Mouse (Mus musculus): ENCODE results near the gene Gnl1. TPM values are rescaled to one million over a fixed set of nuclear protein-coding genes. Genes with fewer than 3 reads are reported as not detected.
"Not testable (repeated sequence)": the region's sequence is repeated elsewhere in the genome, so short reads cannot be mapped to it uniquely, and the experiment has no call there.

Gene Gnl1
- total RNA-seq, 2 experiments from 2014 or later, result 186 TPM

DNA sequence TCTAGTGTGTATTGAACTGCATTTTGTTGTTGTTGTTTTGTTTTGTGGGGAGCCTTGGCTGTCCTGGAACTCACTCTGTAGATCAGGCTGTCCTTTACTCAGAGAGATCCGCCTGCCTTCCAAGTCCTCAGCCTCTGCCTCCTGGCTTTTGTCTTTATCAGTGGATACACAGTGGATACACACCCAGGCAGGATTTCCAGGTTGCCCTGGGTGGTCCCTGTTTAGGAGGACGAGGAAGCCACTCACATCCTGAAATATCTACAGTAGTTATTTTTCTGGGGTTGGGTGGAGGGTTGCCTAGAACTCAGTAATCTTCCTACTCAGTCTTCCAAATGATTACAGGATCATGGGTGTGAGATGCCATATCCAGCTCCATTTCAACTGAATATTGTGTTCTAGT lies 39.3 kb downstream of the Gnl1 start:
- no peak for TF ChIP-seq CTCF (IDR thresholded peaks at IDR 0.05)
- no peak for DNase-seq (ENCODE audit: extremely low spot score in 1 of 2, low spot score in 2 of 2)
- Histone ChIP-seq H3K27ac (peak overlapping the region; percentile 28; the same call in 1 of the 2 replicates), H3K4me3 (no peak overlapping the region)
- intact Hi-C loops (cut with DNase I), result no loop called here

DNA sequence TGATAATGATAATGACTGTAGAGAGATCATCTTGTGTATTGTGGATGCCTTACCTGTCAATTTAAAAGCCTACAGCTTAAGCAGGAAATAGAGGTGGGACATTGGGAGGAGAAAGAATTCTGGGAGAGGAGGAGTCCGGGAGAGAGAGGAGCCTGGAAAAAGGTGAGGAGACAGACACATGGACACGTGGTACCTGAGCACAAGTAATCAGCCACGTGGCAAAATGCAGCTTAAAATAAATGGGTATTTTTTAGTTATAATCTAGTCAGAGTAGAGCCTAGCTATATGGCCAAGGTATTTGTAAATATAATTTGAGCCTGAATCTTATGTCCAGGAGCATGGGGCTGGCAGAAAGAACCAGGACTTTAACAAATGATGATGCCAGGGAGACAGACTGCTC lies 39.9 kb downstream of the Gnl1 start:
- H3K27ac ChIP-seq, result peak overlapping the region; percentile 83
- intact Hi-C loops (cut with DNase I), result no loop called here
- H3K4me3 ChIP-seq, result no peak overlapping the region
- no peak for TF ChIP-seq CTCF (IDR thresholded peaks at IDR 0.05)
- DNase-seq (ENCODE audit: extremely low spot score in 1 of 2, low spot score in 2 of 2), result no peak

- H3K4me3 ChIP-seq, result peak within 1 kb of the TSS; percentile 33
- H3K27ac ChIP-seq, result peak within 1 kb of the TSS; percentile 83
- peak; percentile 42 for TF ChIP-seq CTCF (IDR thresholded peaks at IDR 0.05)
- no peak for DNase-seq (ENCODE audit: extremely low spot score in 1 of 2, low spot score in 2 of 2)
- intact Hi-C loops (cut with DNase I), result no loop called here
These were observed 40.8 kb downstream of the Gnl1 start, which contains the start of gene H2-T24 for GRCm38 (mm10) chr17:36020191-36021073. TSS of gene H2-T24 (minus strand) at chr17:36020560.

- no peak overlapping the region for H3K4me3 ChIP-seq
- no peak for TF ChIP-seq CTCF (IDR thresholded peaks at IDR 0.05)
- H3K27ac ChIP-seq, result peak overlapping the region; percentile 60; the same call in 1 of the 2 replicates
- DNase-seq (ENCODE audit: extremely low spot score in 1 of 2, low spot score in 2 of 2), result no peak
- intact Hi-C loops (cut with DNase I), result no loop called here
These were observed 41.7 kb downstream of the Gnl1 start for GRCm38 (mm10) chr17:36021309-36021708.

- peak overlapping the region; percentile 24; the same call in 1 of the 2 replicates for H3K27ac ChIP-seq
- DNase-seq (ENCODE audit: extremely low spot score in 1 of 2, low spot score in 2 of 2), result no peak
- intact Hi-C loops (cut with DNase I), result no loop called here
- no peak overlapping the region for H3K4me3 ChIP-seq
- TF ChIP-seq CTCF (IDR thresholded peaks at IDR 0.05), result no peak
These were observed 42.4 kb downstream of the Gnl1 start for GRCm38 (mm10) chr17:36022098-36022497.

- TF ChIP-seq CTCF (IDR thresholded peaks at IDR 0.05), result no peak
- DNase-seq (ENCODE audit: extremely low spot score in 1 of 2, low spot score in 2 of 2), result no peak
- peak overlapping the region; percentile 69; the same call in 1 of the 2 replicates for H3K27ac ChIP-seq
- no peak overlapping the region for H3K4me3 ChIP-seq
- intact Hi-C loops (cut with DNase I), result no loop called here
These were observed 43.3 kb downstream of the Gnl1 start for GRCm38 (mm10) chr17:36022922-36023321.

DNA sequence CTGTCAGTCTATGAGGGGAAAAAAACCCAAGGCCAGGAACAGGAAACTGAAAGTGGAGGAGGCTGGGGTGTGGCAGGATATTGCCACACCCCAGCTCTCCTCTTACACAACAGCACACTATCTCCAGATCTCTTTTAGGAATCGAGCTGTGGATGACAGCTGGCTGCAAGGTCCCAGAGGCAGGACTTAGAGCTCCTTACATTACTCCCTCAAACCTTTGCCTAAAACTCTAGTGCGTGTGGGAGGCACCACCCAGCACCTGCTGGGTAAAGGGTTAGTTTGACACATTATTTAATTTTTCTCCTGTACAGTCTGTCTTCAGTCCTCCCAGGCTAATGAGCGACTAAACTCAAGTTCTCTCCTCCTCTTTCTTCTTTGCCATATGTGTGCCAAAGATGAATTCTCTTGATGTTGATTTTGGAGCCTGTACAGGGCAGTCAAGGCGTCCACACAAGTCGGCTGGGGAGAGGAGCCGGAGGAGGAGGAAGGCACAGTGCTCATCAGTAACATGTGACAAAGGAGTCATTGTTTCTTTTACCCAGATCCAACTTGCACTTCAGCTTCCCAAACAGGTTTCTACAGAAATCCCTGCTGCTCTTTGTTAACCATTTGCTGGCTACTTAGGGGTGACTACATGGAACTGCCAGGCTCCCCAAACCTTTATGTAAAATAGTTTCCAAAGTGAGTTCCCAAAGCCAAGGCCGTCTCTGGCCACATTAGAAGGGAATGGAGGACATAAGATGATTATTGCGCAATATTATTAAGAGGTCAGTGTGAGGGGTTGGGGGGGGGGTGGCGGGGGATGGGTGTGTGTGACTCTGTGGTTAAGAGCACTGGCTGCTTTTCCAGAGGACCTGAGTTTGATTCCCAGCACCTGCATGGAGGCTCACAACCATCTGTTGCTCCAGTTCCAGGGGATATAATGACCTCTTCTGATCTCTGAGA lies 44.3 kb downstream of the Gnl1 start:
- peak overlapping the region; percentile 69 for H3K27ac ChIP-seq
- TF ChIP-seq CTCF (IDR thresholded peaks at IDR 0.05), result no peak
- no peak for DNase-seq (ENCODE audit: extremely low spot score in 1 of 2, low spot score in 2 of 2)
- intact Hi-C loops (cut with DNase I), result no loop called here
- H3K4me3 ChIP-seq, result no peak overlapping the region

DNA sequence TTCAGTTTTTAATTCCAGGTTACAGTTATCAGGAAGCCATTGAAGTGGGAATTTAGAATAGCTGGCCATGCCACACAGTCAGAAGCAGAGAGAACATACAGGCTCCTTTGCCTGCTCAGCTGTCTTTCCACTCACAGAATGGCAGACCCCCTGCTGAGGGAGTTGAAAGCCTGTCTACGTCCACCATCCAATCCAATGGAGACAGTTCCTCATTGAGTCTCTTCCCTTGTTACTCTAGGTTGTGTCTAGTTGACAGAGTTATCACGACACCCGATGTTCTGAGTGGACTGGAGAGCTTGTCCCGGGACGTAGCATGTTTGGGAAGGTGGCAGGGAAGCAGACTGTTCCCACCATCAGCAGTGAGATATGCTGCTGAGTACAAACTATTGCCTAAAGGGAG lies 45.5 kb downstream of the Gnl1 start:
- H3K27ac ChIP-seq, result peak overlapping the region; percentile 8; the same call in 1 of the 2 replicates

GRCm38 (mm10) chr17:36025901-36026300 lies 46.2 kb downstream of the Gnl1 start:
- no peak for DNase-seq (ENCODE audit: extremely low spot score in 1 of 2, low spot score in 2 of 2)
- intact Hi-C loops (cut with DNase I), result no loop called here
- H3K27ac ChIP-seq, result no peak overlapping the region; the same call in 1 of the 2 replicates
- TF ChIP-seq CTCF (IDR thresholded peaks at IDR 0.05), result no peak; the same call in 1 of the 2 replicates
- H3K4me3 ChIP-seq, result no peak overlapping the region

More for the DNA sequence above, 45.5 kb downstream of the Gnl1 start:
- TF ChIP-seq CTCF (IDR thresholded peaks at IDR 0.05), result no peak
- no peak overlapping the region for H3K4me3 ChIP-seq
- no peak for DNase-seq (ENCODE audit: extremely low spot score in 1 of 2, low spot score in 2 of 2)
- intact Hi-C loops (cut with DNase I), result no loop called here

GRCm38 (mm10) chr17:36027663-36028062 lies 48.0 kb downstream of the Gnl1 start:
- Histone ChIP-seq H3K4me3 (no peak overlapping the region), H3K27ac (no peak overlapping the region)
- no peak for DNase-seq (ENCODE audit: extremely low spot score in 1 of 2, low spot score in 2 of 2)
- intact Hi-C loops (cut with DNase I), result no loop called here
- no peak for TF ChIP-seq CTCF (IDR thresholded peaks at IDR 0.05)

DNA sequence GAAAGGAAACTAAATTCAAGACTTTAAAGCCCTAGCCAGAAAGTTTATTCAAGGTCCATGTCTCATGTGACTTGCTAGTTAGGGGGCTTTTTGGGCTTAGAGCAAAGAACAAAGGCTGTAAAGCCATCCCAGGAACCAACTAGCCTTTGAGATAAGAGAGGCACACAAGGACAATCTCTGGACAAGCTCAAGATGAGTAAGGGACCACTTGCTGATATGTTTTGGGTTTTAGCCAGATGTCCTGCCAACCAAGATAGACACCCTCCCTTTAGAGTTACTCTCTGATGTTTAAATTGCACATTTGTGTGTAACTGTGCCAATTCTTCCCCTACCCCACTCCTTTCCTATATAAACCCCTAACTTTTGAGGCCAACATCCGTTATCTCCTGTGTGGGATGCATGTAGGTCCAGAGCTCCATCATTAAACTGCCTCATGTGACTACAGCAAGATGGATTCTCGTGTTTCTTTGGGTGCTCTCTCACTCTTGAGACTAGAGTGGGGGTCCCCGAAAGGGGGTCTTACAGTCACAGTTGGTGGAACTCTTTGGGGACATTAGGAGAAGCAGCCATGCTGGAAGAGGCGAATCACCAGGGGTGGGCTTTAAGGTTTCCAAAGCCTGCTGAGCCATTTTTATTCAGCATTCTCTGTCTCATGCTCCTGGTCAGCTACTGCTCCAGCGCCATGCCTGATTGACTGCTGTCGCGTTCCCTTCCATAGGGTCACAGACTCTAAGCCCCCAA lies 49.4 kb downstream of the Gnl1 start:
- no peak for TF ChIP-seq CTCF (IDR thresholded peaks at IDR 0.05)
- intact Hi-C loops (cut with DNase I), result no loop called here

GRCm38 (mm10) chr17:36030046-36030702 lies 50.5 kb downstream of the Gnl1 start:
- H3K4me3 ChIP-seq; intact Hi-C loops (cut with DNase I); DNase-seq (ENCODE audit: extremely low spot score in 1 of 2, low spot score in 2 of 2); H3K27ac ChIP-seq: not testable (repeated sequence)

More for the DNA sequence above, 49.4 kb downstream of the Gnl1 start:
- Histone ChIP-seq H3K27ac (no peak overlapping the region), H3K4me3 (no peak overlapping the region)
- no peak for DNase-seq (ENCODE audit: extremely low spot score in 1 of 2, low spot score in 2 of 2)

DNA sequence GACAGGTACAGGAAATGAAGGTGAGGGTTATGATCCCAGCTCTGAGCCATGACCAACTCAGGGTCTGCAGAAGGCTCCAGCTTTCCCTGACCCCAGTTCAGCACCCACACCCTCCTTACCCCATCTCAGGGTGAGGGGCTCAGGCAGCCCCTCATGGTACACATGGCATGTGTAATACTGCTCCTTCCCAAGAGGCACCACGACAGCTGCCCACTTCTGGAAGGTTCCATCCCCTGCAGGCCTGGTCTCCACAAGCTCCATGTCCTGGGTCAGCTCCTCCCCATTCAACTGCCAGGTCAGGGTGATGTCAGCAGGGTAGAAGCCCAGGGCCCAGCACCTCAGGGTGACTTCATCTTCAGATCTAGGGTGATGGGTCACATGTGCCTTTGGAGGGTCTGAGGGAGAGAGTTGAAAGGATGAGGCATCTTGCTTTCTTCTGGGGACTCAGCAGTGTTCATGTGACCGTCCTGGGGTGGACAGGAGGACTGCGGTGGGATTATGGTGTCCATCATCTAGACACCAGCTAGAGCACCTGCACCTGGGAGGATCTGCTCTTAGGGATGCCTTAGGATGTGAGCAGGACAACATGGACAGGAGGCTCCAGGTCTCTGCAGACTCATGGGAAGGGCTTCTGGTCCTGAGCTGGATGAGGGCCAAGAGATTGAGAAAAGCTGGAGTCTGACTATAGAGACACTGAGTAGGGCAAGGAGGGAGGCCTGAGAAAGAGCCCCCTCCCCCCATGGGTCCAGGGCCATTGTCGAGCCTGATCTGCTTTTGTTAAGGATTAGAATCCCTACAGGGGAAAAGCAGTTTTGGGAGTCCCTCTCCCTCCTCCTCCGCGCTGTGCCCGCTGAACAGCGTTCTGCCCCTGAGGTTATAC lies 51.3 kb downstream of the Gnl1 start:
- DNase-seq (ENCODE audit: extremely low spot score in 1 of 2, low spot score in 2 of 2); H3K27ac ChIP-seq; intact Hi-C loops (cut with DNase I): not testable (repeated sequence)
- H3K4me3 ChIP-seq, result peak overlapping the region; percentile 66
